12 mouse cellular contexts compared by ENCODE assay signal in the genomic region with DNA sequence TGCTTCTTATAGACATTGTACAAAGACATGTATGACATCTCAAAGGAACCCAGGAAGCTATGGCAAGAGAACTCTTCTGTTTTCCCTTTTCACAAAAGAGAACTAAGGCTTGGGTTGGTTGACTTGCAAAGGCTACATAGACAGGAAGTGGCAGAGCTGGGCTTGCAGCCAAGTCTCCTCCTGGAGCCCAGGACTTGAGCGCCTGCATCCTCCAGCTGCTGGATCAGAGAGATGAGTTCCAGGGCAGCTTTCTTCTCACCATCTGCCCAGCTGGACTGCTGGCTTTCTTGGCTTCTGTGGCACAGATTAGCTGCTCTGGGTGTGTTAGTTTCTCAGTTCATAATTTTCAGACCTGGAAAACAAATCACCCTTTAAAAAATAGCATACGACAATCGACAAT.
DNase-seq lines count a peak whose midpoint lies in the region; ATAC-seq lines count a peak whose summit lies in the region.
"Had no signal": no experiment of that assay in that cellular context is flagged by ENCODE, and none has a peak within 500 bp of the region (broad histone marks: within the 10 kb centered on the region; RNA-seq: fewer than 3 reads in every experiment).

No protein-coding gene starts in this region.

- no peak overlapping the region for H3K9ac ChIP-seq in embryonic facial prominence, embryonic 14.5 days (ENCODE audit: low read depth, low read length)

- H3K9me3 ChIP-seq in embryonic facial prominence, embryonic 14.5 days (ENCODE audit: control insufficient read depth, low read length) = no peaks in the 10 kb centered on the region
- H3K9me3 ChIP-seq in embryonic facial prominence, embryonic 10.5 days = no peaks in the 10 kb centered on the region
- no peaks in the 10 kb centered on the region for H3K9me3 ChIP-seq in hindbrain, embryonic 10.5 days

- ATAC-seq in embryonic facial prominence, embryonic 14.5 days (ENCODE audit: low read depth) = no peak
- ATAC-seq: midbrain, embryonic 16.5 days had no signal

- H3K27me3 ChIP-seq in embryonic facial prominence, embryonic 14.5 days (replicated peaks; ENCODE audit: control insufficient read depth, insufficient read depth, low read length) = no peaks in the 10 kb centered on the region
- no peaks in the 10 kb centered on the region for H3K27me3 ChIP-seq in embryonic facial prominence, embryonic 10.5 days (replicated peaks; ENCODE audit: low read depth, poor library complexity, severe bottlenecking)
- H3K27me3 ChIP-seq in hindbrain, embryonic 10.5 days (ENCODE audit: insufficient read depth, poor library complexity, severe bottlenecking) = no peaks in the 10 kb centered on the region

- peak; percentile 71 for DNase-seq in embryonic facial prominence, embryonic 14.5 days (ENCODE audit: low spot score)
- no peak for DNase-seq in embryonic facial prominence, embryonic 10.5 days (ENCODE audit: low spot score)
- peak; percentile 16 for DNase-seq in layer of hippocampus, adult 9-11 months
- DNase-seq in layer of hippocampus, adult 11-12 months (ENCODE audit: low spot score) = no peak
- DNase-seq in 3134 (ENCODE audit: extremely low read depth, insufficient read length, low spot score) = peak; percentile 5
- DNase-seq in cerebellum, adult 9-10 months = peak; percentile 38
- no peak for DNase-seq in heart, adult 18-20 months
- no peak for DNase-seq in hindbrain, embryonic 10.5 days (ENCODE audit: low spot score)
- DNase-seq: adrenal gland, adult 8-10 months; heart, postnatal 14 days; kidney, adult 18-20 months had no signal

- H3K4me3 ChIP-seq in embryonic facial prominence, embryonic 14.5 days (ENCODE audit: low read depth, low read length) = no peak overlapping the region
- H3K4me3 ChIP-seq in embryonic facial prominence, embryonic 10.5 days = no peak overlapping the region
- H3K4me3 ChIP-seq in hindbrain, embryonic 10.5 days = no peak overlapping the region

- H3K27ac ChIP-seq in embryonic facial prominence, embryonic 14.5 days (replicated peaks; ENCODE audit: low read depth, low read length) = no peak overlapping the region
- H3K27ac ChIP-seq in embryonic facial prominence, embryonic 10.5 days (replicated peaks) = no peak overlapping the region
- no peak overlapping the region for H3K27ac ChIP-seq in hindbrain, embryonic 10.5 days

- no peak overlapping the region for H3K4me2 ChIP-seq in embryonic facial prominence, embryonic 14.5 days (ENCODE audit: low read depth, low read length)

- no peaks in the 10 kb centered on the region for H3K36me3 ChIP-seq in embryonic facial prominence, embryonic 14.5 days (ENCODE audit: control insufficient read depth, insufficient read depth, low read length)
- H3K36me3 ChIP-seq in embryonic facial prominence, embryonic 10.5 days (replicated peaks) = no peaks in the 10 kb centered on the region
- H3K36me3 ChIP-seq in hindbrain, embryonic 10.5 days = no peaks in the 10 kb centered on the region

- no peaks in the 10 kb centered on the region for H3K4me1 ChIP-seq in embryonic facial prominence, embryonic 14.5 days (ENCODE audit: control insufficient read depth, insufficient read depth, low read length)
- H3K4me1 ChIP-seq in embryonic facial prominence, embryonic 10.5 days = no peaks in the 10 kb centered on the region
- no peaks in the 10 kb centered on the region for H3K4me1 ChIP-seq in hindbrain, embryonic 10.5 days (replicated peaks)

- WGBS in embryonic facial prominence, embryonic 14.5 days = 81% methylated on average over 3 of the region's 3 CpGs
- 90% methylated on average over 3 of the region's 3 CpGs for WGBS in embryonic facial prominence, embryonic 10.5 days
- 97% methylated on average over 3 of the region's 3 CpGs for WGBS in hindbrain, embryonic 10.5 days

Comparison
In these comparisons a context has a peak if more than half of its experiments do, and no peak if none do; other contexts are left out.
1. DNase-seq: peak in embryonic facial prominence, embryonic 14.5 days (single experiment), layer of hippocampus, adult 9-11 months (single experiment), 3134 (single experiment) and cerebellum, adult 9-10 months (single experiment); none in embryonic facial prominence, embryonic 10.5 days (single experiment), layer of hippocampus, adult 11-12 months (single experiment), heart, adult 18-20 months (0 of 2) and hindbrain, embryonic 10.5 days (single experiment).